Mouse (Mus musculus) forebrain, postnatal 0 days (tissue): ENCODE data around the gene Pkm. TPM values are rescaled to one million over a fixed set of nuclear protein-coding genes. Genes with fewer than 3 reads are reported as not detected.

Source experiments
- ATAC-seq: fragments of 200-750 bp; cut with Nextera tagmentation; 2 replicates; pipeline ENCODE4 v1.8.0; 2017; ENCODE audit warnings: mild to moderate bottlenecking, moderate library complexity
- DNase-seq: peaks from one replicate; pipeline ENCODE4 v3.0.0-alpha.2; 2015
- H3K27ac ChIP-seq: fragments of 300-500 bp; sonication (generic); 2 replicates; pipeline ENCODE4 v1.5.1; 2014; ENCODE audit warnings: low read depth, mild to moderate bottlenecking, antibody characterized with exemption, low read length, moderate library complexity, mixed read lengths
- H3K27me3 ChIP-seq: fragments of 300-500 bp; sonication (generic); 2 replicates; pipeline ENCODE4 v1.6.1; 2014; ENCODE audit warnings: mild to moderate bottlenecking, low read length, mixed read lengths; ENCODE audit not compliant: insufficient read depth
- H3K36me3 ChIP-seq: fragments of 300-500 bp; sonication (generic); 2 replicates; pipeline ENCODE4 v1.6.1; 2014; ENCODE audit warnings: mild to moderate bottlenecking, moderate library complexity; ENCODE audit not compliant: insufficient read depth
- H3K4me1 ChIP-seq: fragments of 300-500 bp; sonication (generic); 2 replicates; pipeline ENCODE4 v1.6.1; 2014; ENCODE audit warnings: antibody characterized with exemption; ENCODE audit not compliant: insufficient read depth
- H3K4me2 ChIP-seq: fragments of 300-500 bp; sonication (generic); 2 replicates; pipeline ENCODE4 v1.6.1; 2014; ENCODE audit warnings: low read depth, mild to moderate bottlenecking, moderate library complexity
- H3K4me3 ChIP-seq: fragments of 300-500 bp; sonication (generic); 2 replicates; pipeline ENCODE4 v1.5.1; 2014; ENCODE audit warnings: low read depth, low read length, mixed read lengths
- H3K9ac ChIP-seq: fragments of 300-500 bp; sonication (generic); 2 replicates; pipeline ENCODE4 v1.6.1; 2014; ENCODE audit warnings: mild to moderate bottlenecking
- H3K9me3 ChIP-seq: fragments of 300-500 bp; sonication (generic); 2 replicates; pipeline ENCODE4 v1.6.1; 2016; ENCODE audit warnings: low read length
- CTCF ChIP-seq: sonication (generic); IDR thresholded peaks from 2 replicates; pipeline ENCODE4 v1.5.1; 2016; ENCODE audit warnings: antibody characterized with exemption, control low read depth, low read depth
- WGBS: fragments of 180-500 bp; shearing (Covaris S2); extraction: QIAGEN DNeasy Blood & Tissue Kit; methylation state at CpG from one replicate; pipeline ENCODE4 v1.1.7; 2014; 5-methylcytosine and 5-hydroxymethylcytosine counted together
- polyA plus RNA-seq: library from polyadenylated mRNA; unstranded; fragments of >200 nt; fragmentation: Nextera tagmentation; extraction: Ambion mirVana; gene quantifications from 2 replicates; pipeline ENCODE4 v1.2.1, GENCODE M21; 2015
- total RNA-seq: library from RNA; depleted of rRNA; stranded (reverse); fragments of >200 nt; gene quantifications from 2 replicates; pipeline ENCODE4 v1.2.3, GENCODE M21; 2014

The Pkm gene
- total and polyA plus RNA-seq, 2 experiments from 2014 or later = 762 to 783 TPM

GRCm38 (mm10) chr9:59641320-59641719, 14.8 kb upstream of the Pkm start:
- H3K4me1 ChIP-seq = no peaks in the 10 kb centered on the region
- no peak overlapping the region for H3K9ac ChIP-seq
- WGBS = 88% methylated on average over 2 of the region's 2 CpGs
- ATAC-seq (no peak), DNase-seq (no peak)
- H3K9me3 ChIP-seq = no peaks in the 10 kb centered on the region
- H3K27me3 ChIP-seq = no peaks in the 10 kb centered on the region
- no peak overlapping the region for H3K27ac ChIP-seq
- no peak for TF ChIP-seq CTCF
- H3K36me3 ChIP-seq = peaks cover 48% of the 10 kb centered on the region
- H3K4me3 ChIP-seq = no peak overlapping the region
- H3K4me2 ChIP-seq = no peak overlapping the region

DNA sequence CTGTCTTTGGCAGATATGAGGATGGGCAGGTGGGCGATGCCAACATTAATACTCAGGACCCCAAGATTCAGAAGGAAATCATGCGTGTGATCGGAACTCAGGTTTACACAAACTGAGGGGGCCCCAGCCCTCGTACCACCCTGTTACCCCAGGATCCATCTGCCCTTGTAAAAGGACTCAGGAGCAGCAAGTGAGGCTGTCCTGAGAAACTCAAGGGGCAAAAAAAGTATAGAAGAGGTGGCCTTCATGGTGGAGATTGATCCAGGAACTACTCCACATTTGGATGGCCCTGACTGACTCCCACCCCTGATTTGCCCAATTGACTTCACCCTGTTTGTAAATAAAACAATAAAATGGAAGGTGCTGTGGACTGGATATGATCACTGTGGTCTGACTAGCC, 6.3 kb upstream of the Pkm start:
- H3K9ac ChIP-seq = no peak overlapping the region
- DNase-seq = no peak
- H3K4me2 ChIP-seq = no peak overlapping the region
- no peaks in the 10 kb centered on the region for H3K4me1 ChIP-seq
- 98% methylated on average over 4 of the region's 4 CpGs for WGBS
- H3K4me3 ChIP-seq = no peak overlapping the region
- peaks cover 40% of the 10 kb centered on the region for H3K36me3 ChIP-seq
- ATAC-seq = no peak
- no peaks in the 10 kb centered on the region for H3K9me3 ChIP-seq
- no peak overlapping the region for H3K27ac ChIP-seq
- no peak for TF ChIP-seq CTCF
- no peaks in the 10 kb centered on the region for H3K27me3 ChIP-seq

DNA sequence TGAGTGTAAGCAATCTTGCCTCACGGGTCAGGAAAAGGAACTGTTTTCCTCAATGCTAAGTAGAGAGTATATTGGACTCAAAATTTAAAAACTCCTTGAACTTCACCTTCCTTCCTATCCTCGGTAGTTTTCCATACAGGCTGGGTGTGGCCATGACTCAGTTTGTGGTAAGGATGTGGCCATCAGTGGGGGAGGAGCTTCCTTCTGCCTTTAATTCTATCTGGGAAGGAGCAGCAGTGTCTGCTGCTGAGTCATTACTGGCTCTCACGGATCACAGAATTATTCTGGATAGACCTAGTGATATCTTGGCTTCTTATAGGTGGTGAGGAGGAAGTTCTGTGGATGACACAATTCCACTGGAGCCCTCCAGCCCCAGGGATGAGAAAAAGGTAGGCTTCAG, 2.8 kb upstream of the Pkm start:
- H3K36me3 ChIP-seq = peaks cover 28% of the 10 kb centered on the region
- no peak for TF ChIP-seq CTCF
- DNase-seq (no peak), ATAC-seq (no peak)
- H3K4me2 ChIP-seq = no peak overlapping the region
- H3K4me1 ChIP-seq = 0 out of 2 replicates have a peak, but pooled peaks cover 4% of the 10 kb centered on the region
- 39% methylated on average over 3 of the region's 3 CpGs for WGBS
- H3K27me3 ChIP-seq = no peaks in the 10 kb centered on the region
- no peaks in the 10 kb centered on the region for H3K9me3 ChIP-seq
- no peak overlapping the region for H3K4me3 ChIP-seq
- no peak overlapping the region for H3K27ac ChIP-seq
- no peak overlapping the region for H3K9ac ChIP-seq

- TF ChIP-seq CTCF = no peak
- H3K9me3 ChIP-seq = no peaks in the 10 kb centered on the region
- H3K4me1 ChIP-seq = peaks cover 14% of the 10 kb centered on the region
- no peak overlapping the region for H3K4me3 ChIP-seq
- H3K9ac ChIP-seq = no peak overlapping the region
- peaks cover 17% of the 10 kb centered on the region for H3K36me3 ChIP-seq
- WGBS = 85% methylated on average over 2 of the region's 2 CpGs
- no peak overlapping the region for H3K4me2 ChIP-seq
- no peak overlapping the region for H3K27ac ChIP-seq
- DNase-seq (no peak), ATAC-seq (no peak)
- H3K27me3 ChIP-seq = no peaks in the 10 kb centered on the region
Measured at GRCm38 (mm10) chr9:59654450-59654983, 1.7 kb upstream of the Pkm start.

- peak; percentile 84 for TF ChIP-seq CTCF
- ATAC-seq (peak; percentile 80), DNase-seq (peak; percentile 94)
- no peaks in the 10 kb centered on the region for H3K27me3 ChIP-seq
- peak overlapping the region; percentile 93 for H3K27ac ChIP-seq
- H3K4me1 ChIP-seq = peaks cover 32% of the 10 kb centered on the region
- H3K9me3 ChIP-seq = no peaks in the 10 kb centered on the region
- WGBS = under 1% methylated on average over 65 of the region's 65 CpGs
- H3K4me2 ChIP-seq = peak overlapping the region; percentile 59
- peak overlapping the region; percentile 85 for H3K9ac ChIP-seq
- H3K36me3 ChIP-seq = no peaks in the 10 kb centered on the region
- H3K4me3 ChIP-seq = peak overlapping the region; percentile 66
Measured at GRCm38 (mm10) chr9:59656635-59657617, 758 bp downstream of the Pkm start.

- Histone ChIP-seq H3K4me1 (peaks cover 32% of the 10 kb centered on the region), H3K9ac (peak overlapping the region; percentile 85), H3K4me2 (peak overlapping the region; percentile 59), H3K27ac (peak overlapping the region; percentile 93), H3K27me3 (no peaks in the 10 kb centered on the region), H3K36me3 (no peaks in the 10 kb centered on the region), H3K9me3 (no peaks in the 10 kb centered on the region), H3K4me3 (peak overlapping the region; percentile 66)
- ATAC-seq (no peak), DNase-seq (peak; percentile 24)
- TF ChIP-seq CTCF = no peak
- WGBS = 3% methylated on average over 4 of the region's 4 CpGs
Measured at GRCm38 (mm10) chr9:59658146-59658545, 2.0 kb downstream of the Pkm start.
